Mouse (Mus musculus): Measurements from ENCODE around the gene Gata3. TPM values are rescaled to one million over a fixed set of nuclear protein-coding genes. Genes with fewer than 3 reads are reported as not detected.

Gata3 gene
- polyA plus RNA-seq (2017; shearing (Covaris generic)) = 39.9 TPM

GRCm38 (mm10) chr2:9889651-9890183 lies at the start of gene Gata3:
Gata3 (minus strand) TSS chr2:9890034.

GRCm38 (mm10) chr2:9888913-9889650 lies 752 bp downstream of the Gata3 start, which contains the start of gene 9230102O04Rik:
9230102O04Rik (minus strand) TSS chr2:9889540.

GRCm38 (mm10) chr2:9881051-9881591 lies 8.7 kb downstream of the Gata3 start, which contains the start of gene 4930412O13Rik:
4930412O13Rik (plus strand) TSS chr2:9881252.

Other genes with a start within 250 kb of the Gata3 start
- not detected for gene 4930412O13Rik, start 8.8 kb downstream of the Gata3 start, polyA plus RNA-seq (2017; shearing (Covaris generic))
- not detected for gene 9230102O04Rik, start 494 bp downstream of the Gata3 start, polyA plus RNA-seq (2017; shearing (Covaris generic))
- gene Taf3, start 158.6 kb upstream of the Gata3 start, polyA plus RNA-seq (2017; shearing (Covaris generic)) = 30.4 TPM
- 334 TPM for gene Atp5c1, start 190.5 kb upstream of the Gata3 start, polyA plus RNA-seq (2017; shearing (Covaris generic))
- gene Kin, start 190.6 kb upstream of the Gata3 start, polyA plus RNA-seq (2017; shearing (Covaris generic)) = 53.2 TPM
- not detected for gene Itih2, start 241.4 kb upstream of the Gata3 start, polyA plus RNA-seq (2017; shearing (Covaris generic))